Mouse (Mus musculus): ENCODE measurements at regions not wholly inside any gene's neighbourhood (a gene's known extent, or its start where the extent isn't known, plus 50 kb on each side); places are given as distances from the start of the nearest gene placed in this dataset.
A peak's percentile ranks its signal among the peaks of the same experiment; 100 is the strongest.

GRCm38 (mm10) chr4:24154418-24154817, 341.8 kb upstream of the Mms22l start:
- TF ChIP-seq CTCF (IDR thresholded peaks at IDR 0.05; ENCODE audit: low read depth) = peak; percentile 93
- H3K9me3 ChIP-seq (ENCODE audit: low read depth, low read length) = no peaks in the 10 kb centered on the region
- no peaks in the 10 kb centered on the region for H3K36me3 ChIP-seq (ENCODE audit: insufficient read depth)
- no peak overlapping the region for H3K27ac ChIP-seq (ENCODE audit: low read depth)
- ATAC-seq (ENCODE audit: insufficient read depth) = peak; percentile 65; the same call in 1 of the 2 replicates
- no peak overlapping the region for H3K4me2 ChIP-seq
- H3K4me1 ChIP-seq (ENCODE audit: insufficient read depth) = no peaks in the 10 kb centered on the region
- WGBS = 14% methylated on average over 8 of the region's 8 CpGs
- no peak overlapping the region for H3K4me3 ChIP-seq (ENCODE audit: low read depth, low read length)
- DNase-seq = peak; percentile 75
- H3K9ac ChIP-seq = no peak overlapping the region
- no peaks in the 10 kb centered on the region for H3K27me3 ChIP-seq (ENCODE audit: insufficient read depth, low read length)

DNA sequence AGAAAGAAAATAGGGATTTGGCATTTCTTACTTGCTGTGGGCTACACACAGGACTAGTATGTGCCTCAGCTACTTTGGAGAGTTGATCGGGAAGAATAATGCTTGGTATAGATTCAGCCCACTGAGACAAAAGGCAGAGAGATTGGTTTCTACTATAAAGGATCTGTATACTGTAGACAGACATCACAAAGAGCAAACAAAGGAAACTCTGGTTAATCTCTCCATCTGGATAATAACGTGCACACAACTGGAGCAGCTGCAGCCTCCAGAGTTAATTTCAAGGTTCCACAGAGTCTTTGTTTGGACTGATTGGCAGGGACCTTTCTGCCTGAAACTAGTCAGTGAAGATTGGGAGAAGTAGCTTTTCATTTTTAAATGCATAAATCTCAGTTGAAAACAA, 322.5 kb upstream of the Mms22l start:
- H3K27me3 ChIP-seq (ENCODE audit: insufficient read depth, low read length) = no peaks in the 10 kb centered on the region
- no peak overlapping the region for H3K27ac ChIP-seq (ENCODE audit: low read depth)
- no peaks in the 10 kb centered on the region for H3K36me3 ChIP-seq (ENCODE audit: insufficient read depth)
- H3K4me1 ChIP-seq (ENCODE audit: insufficient read depth) = no peaks in the 10 kb centered on the region
- no peak overlapping the region for H3K9ac ChIP-seq
- no peaks in the 10 kb centered on the region for H3K9me3 ChIP-seq (ENCODE audit: low read depth, low read length)
- no peak for ATAC-seq (ENCODE audit: insufficient read depth)
- 69% methylated on average over 2 of the region's 2 CpGs for WGBS
- H3K4me3 ChIP-seq (ENCODE audit: low read depth, low read length) = no peak overlapping the region
- no peak for TF ChIP-seq CTCF (IDR thresholded peaks at IDR 0.05; ENCODE audit: low read depth)
- H3K4me2 ChIP-seq = no peak overlapping the region
- no peak for DNase-seq

GRCm38 (mm10) chr4:24213262-24214036, 282.8 kb upstream of the Mms22l start:
- H3K27ac ChIP-seq (ENCODE audit: low read depth) = no peak overlapping the region
- no peak overlapping the region for H3K4me3 ChIP-seq (ENCODE audit: low read depth, low read length)
- DNase-seq = no peak
- H3K9me3 ChIP-seq (ENCODE audit: low read depth, low read length) = no peaks in the 10 kb centered on the region
- no peaks in the 10 kb centered on the region for H3K36me3 ChIP-seq (ENCODE audit: insufficient read depth)
- no peak for TF ChIP-seq CTCF (IDR thresholded peaks at IDR 0.05; ENCODE audit: low read depth)
- ATAC-seq (ENCODE audit: insufficient read depth) = no peak
- no peak overlapping the region for H3K9ac ChIP-seq
- no peak overlapping the region for H3K4me2 ChIP-seq
- no peaks in the 10 kb centered on the region for H3K4me1 ChIP-seq (ENCODE audit: insufficient read depth)
- WGBS = 72% methylated on average over 10 of the region's 10 CpGs
- H3K27me3 ChIP-seq (ENCODE audit: insufficient read depth, low read length) = no peaks in the 10 kb centered on the region

DNA sequence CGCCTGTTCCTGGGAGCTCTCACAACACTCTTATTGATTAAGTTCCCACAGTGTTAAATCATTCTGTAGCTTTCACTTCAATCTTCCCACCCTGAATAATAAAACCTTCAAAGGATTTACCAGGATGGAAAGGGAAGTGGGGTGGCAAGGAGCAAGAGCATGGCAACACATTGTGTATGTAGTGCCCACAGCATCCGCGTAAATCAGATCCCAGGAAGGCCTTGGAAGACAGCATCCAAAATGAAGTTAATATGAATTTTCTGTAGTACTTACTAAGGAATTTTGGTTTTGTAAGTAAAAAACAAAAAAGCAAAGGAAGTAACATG, 282.3 kb upstream of the Mms22l start:
- no peak for TF ChIP-seq CTCF (IDR thresholded peaks at IDR 0.05; ENCODE audit: low read depth)
- Histone ChIP-seq H3K4me3 (ENCODE audit: low read depth, low read length) (no peak overlapping the region), H3K4me1 (ENCODE audit: insufficient read depth) (no peaks in the 10 kb centered on the region), H3K9me3 (ENCODE audit: low read depth, low read length) (no peaks in the 10 kb centered on the region), H3K9ac (no peak overlapping the region), H3K27ac (ENCODE audit: low read depth) (no peak overlapping the region), H3K36me3 (ENCODE audit: insufficient read depth) (no peaks in the 10 kb centered on the region), H3K4me2 (no peak overlapping the region), H3K27me3 (ENCODE audit: insufficient read depth, low read length) (no peaks in the 10 kb centered on the region)
- 82% methylated on average over 3 of the region's 3 CpGs for WGBS
- ATAC-seq (ENCODE audit: insufficient read depth) (no peak), DNase-seq (no peak)

- Histone ChIP-seq H3K27ac (ENCODE audit: low read depth) (no peak overlapping the region), H3K4me1 (ENCODE audit: insufficient read depth) (no peaks in the 10 kb centered on the region), H3K9ac (no peak overlapping the region), H3K4me3 (ENCODE audit: low read depth, low read length) (no peak overlapping the region), H3K9me3 (ENCODE audit: low read depth, low read length) (no peaks in the 10 kb centered on the region), H3K27me3 (ENCODE audit: insufficient read depth, low read length) (no peaks in the 10 kb centered on the region), H3K36me3 (ENCODE audit: insufficient read depth) (no peaks in the 10 kb centered on the region), H3K4me2 (no peak overlapping the region)
- WGBS = 59% methylated on average over 6 of the region's 6 CpGs
- DNase-seq = no peak
- ATAC-seq (ENCODE audit: insufficient read depth) = no peak
- no peak for TF ChIP-seq CTCF (IDR thresholded peaks at IDR 0.05; ENCODE audit: low read depth)
These were observed 277.8 kb upstream of the Mms22l start for GRCm38 (mm10) chr4:24218383-24218934.

GRCm38 (mm10) chr4:24219074-24219497, 277.2 kb upstream of the Mms22l start:
- ATAC-seq (ENCODE audit: insufficient read depth) (no peak), DNase-seq (no peak)
- 70% methylated on average over 4 of the region's 4 CpGs for WGBS
- no peaks in the 10 kb centered on the region for H3K36me3 ChIP-seq (ENCODE audit: insufficient read depth)
- no peak overlapping the region for H3K9ac ChIP-seq
- no peak overlapping the region for H3K4me3 ChIP-seq (ENCODE audit: low read depth, low read length)
- H3K27me3 ChIP-seq (ENCODE audit: insufficient read depth, low read length) = no peaks in the 10 kb centered on the region
- H3K4me2 ChIP-seq = no peak overlapping the region
- H3K27ac ChIP-seq (ENCODE audit: low read depth) = no peak overlapping the region
- H3K9me3 ChIP-seq (ENCODE audit: low read depth, low read length) = no peaks in the 10 kb centered on the region
- H3K4me1 ChIP-seq (ENCODE audit: insufficient read depth) = no peaks in the 10 kb centered on the region
- TF ChIP-seq CTCF (IDR thresholded peaks at IDR 0.05; ENCODE audit: low read depth) = no peak

DNA sequence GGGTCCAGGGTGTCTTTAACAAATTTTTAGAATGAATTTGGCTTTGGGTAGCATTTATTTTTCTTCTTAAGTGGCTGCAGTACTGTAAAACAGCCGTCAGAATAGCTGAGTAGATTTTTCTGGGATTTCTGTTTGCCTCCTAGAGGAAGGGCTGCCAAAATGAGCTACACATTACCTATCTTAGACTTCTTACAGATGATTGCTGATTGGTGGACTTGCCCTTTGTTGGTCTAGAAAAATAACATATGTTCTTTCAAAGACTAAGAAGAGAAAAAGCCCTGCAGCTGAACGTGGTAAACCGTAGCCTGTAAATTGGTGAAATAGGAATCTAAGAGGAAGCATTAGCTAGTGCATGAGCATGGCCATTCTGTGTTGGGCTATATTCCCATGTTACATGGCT, 276.7 kb upstream of the Mms22l start:
- TF ChIP-seq CTCF (IDR thresholded peaks at IDR 0.05; ENCODE audit: low read depth) = no peak
- 73% methylated on average over 3 of the region's 3 CpGs for WGBS
- no peak overlapping the region for H3K4me3 ChIP-seq (ENCODE audit: low read depth, low read length)
- no peaks in the 10 kb centered on the region for H3K4me1 ChIP-seq (ENCODE audit: insufficient read depth)
- H3K9me3 ChIP-seq (ENCODE audit: low read depth, low read length) = no peaks in the 10 kb centered on the region
- ATAC-seq (ENCODE audit: insufficient read depth) (no peak), DNase-seq (no peak)
- H3K36me3 ChIP-seq (ENCODE audit: insufficient read depth) = no peaks in the 10 kb centered on the region
- H3K27me3 ChIP-seq (ENCODE audit: insufficient read depth, low read length) = no peaks in the 10 kb centered on the region
- no peak overlapping the region for H3K4me2 ChIP-seq
- no peak overlapping the region for H3K9ac ChIP-seq
- H3K27ac ChIP-seq (ENCODE audit: low read depth) = no peak overlapping the region

All from lung, embryonic 14.5 days (tissue).